Mouse (Mus musculus) adrenal gland (tissue): ENCODE results near the gene Spryd7.
"Not testable (repeated sequence)": the region's sequence is repeated elsewhere in the genome, so short reads cannot be mapped to it uniquely, and the experiment has no call there.

Source experiments
- intact Hi-C: fragments of 180-260 bp; cut with DNase I; formaldehyde crosslinking; loops from one replicate; pipeline ENCODE4 v1.15.1; 2025

The Spryd7 gene

DNA sequence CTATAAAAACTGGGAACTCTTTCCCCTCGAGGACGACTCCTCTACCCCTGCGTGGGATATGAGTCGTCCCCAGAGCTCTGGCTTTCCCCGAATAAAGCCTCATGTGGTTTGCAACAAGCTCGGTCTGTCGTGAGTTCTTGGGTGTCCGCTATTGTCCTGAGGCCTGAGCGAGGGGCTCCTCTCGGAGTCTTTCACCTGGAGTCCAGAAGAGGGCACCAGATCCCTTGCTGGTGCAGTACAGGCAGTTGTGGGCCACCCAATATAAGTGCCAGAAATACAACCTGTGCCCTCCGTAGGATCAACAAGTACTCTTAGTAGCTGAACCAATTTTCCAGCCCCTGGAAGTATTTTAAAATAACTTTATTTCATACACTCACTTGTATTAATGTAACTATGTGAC, 18.9 kb downstream of the Spryd7 start:
- intact Hi-C loops, result not testable (repeated sequence)

DNA sequence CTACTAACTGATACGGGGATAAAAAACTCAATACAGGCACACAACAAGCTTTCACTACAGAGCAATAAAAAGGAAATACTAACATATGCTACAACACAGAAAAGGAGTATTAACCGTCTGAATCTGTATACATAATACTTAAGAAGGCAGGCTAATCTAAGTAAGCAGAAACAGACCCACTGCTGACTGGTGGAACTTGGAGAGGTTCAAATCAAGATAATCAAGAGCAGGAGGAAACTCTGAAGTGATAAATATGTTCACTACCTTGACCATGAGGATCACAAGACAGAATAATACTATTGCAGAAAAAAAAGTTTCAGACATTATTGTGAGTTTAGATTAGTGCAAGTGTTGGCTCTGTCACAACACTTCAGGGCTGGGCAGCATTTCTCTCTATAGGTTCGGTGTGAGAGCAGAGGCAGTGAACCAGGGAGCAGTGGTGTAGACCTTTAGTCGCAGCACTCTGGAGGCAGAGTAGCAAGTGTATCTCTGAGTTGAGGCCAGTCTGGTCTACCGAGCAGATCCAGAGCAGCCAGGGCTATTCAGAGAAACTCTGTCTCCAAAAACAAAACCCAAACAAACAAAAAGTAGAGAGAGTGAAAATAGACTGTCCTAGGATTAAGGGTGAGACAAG, 19.9 kb downstream of the Spryd7 start:
- intact Hi-C loops, result no loop called here

DNA sequence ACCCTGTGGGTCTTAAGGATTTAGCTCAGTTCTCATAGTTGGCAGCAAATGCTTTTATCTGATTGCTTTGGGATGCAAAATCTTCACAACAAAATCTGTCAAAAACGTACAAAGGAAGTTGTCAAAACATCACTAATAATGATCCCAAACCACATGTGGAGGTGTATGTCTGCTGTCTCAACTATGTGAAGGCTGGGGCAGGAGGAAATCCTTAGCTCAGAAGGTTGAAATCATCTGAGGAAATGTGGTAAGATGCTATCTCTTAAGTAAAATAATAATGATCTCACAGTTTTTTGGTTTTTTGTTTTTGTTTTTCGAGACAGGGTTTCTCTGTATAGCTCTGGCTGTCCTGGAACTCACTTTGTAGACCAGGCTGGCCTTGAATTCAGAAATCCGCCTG, 20.9 kb downstream of the Spryd7 start:
- intact Hi-C loops, result no loop called here

DNA sequence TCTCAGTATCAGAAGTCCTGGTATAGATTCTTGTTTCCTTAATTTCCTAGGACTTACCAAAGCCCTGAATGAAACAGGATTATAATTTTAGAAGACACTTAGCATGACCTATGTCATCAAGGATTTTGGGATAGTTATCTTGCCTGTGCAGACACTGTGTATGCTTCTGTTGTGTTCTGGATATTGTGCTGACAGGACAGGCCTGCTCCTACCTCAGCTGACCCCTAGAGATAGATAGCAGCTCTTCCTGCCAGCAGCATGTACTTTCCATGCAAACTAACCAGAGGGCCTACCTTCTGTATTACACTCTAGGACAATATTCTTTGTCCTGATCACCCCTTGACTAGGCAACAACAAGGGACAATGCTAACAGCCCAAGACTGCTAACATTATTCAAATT, 25.7 kb downstream of the Spryd7 start:
- intact Hi-C loops, result no loop called here

DNA sequence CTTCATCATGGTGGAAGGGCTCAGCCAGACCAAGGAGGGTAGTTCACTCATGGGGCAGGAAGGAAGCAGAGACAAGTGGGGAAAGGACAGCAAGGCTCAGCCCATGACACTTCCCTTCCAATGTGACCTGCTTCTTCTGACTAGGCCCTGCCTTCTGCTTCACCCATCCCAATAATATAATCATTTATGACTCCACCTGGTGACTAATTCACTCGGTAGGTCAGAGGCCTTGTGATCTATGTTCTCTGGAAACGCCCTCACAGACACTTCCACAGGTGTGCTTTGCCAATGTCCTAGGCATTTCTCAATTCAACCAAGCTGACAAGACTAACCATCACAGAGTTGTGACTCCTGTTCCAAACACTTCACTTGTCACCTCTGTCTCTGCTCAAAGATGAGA, 26.3 kb downstream of the Spryd7 start:
- intact Hi-C loops, result no loop called here

DNA sequence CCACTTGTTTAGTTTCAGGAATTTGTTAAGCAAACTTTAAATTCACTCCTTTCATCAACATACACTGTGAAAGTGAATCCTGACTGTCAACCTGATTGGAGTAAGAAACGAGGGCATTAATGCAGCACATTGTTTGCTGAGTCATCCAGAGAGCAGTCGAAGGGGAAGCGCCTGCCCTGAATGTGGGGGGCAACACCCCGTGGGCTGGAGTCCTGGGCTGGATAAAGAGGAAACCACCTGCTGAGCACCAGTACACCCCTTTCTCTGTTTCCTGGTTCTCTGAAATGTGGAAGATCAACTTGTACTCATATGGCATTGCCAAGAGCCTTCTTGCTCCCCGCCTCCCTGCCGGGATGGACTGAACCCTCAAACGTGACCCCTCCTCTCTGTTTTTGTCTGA, 27.2 kb downstream of the Spryd7 start:
- intact Hi-C loops, result no loop called here

DNA sequence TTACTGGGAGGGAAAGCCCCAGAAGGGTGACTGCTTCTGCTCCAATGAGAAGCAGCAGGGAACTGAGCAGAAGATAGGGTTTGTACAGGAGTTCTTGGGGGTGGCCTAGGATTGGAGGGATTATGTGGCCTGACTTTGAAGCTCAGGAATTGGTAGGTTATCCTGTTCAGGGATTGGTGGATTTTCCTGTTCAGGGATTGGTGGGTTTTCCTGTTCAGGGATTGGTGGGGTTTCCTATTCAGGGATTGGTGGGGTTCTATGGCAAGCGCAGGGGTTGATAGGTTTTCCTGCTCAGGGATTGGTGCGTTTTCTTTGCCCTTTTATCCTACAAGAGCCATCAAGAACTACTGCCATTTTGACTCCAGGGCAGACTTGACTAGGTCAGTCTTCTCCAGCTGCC, 30.7 kb downstream of the Spryd7 start:
- intact Hi-C loops, result no loop called here

DNA sequence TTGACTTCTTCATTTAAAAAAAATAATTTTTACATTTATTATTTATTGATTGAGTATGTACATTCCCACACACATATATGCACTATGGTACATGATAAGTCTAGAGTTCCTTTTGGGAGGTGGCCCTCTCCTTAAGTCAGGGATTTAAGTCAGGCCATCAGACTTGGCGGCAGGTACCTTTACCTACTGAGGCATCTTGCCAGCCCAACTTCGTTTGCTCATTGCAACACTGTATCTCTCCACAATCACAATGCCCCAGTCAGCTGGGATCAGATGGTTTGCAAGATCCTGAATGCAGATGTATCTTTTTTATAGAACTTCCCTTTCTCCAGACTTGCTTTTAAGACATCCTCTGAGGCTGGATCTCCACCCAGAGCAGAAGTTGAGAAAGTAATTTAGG, 32.9 kb downstream of the Spryd7 start:
- intact Hi-C loops, result no loop called here

DNA sequence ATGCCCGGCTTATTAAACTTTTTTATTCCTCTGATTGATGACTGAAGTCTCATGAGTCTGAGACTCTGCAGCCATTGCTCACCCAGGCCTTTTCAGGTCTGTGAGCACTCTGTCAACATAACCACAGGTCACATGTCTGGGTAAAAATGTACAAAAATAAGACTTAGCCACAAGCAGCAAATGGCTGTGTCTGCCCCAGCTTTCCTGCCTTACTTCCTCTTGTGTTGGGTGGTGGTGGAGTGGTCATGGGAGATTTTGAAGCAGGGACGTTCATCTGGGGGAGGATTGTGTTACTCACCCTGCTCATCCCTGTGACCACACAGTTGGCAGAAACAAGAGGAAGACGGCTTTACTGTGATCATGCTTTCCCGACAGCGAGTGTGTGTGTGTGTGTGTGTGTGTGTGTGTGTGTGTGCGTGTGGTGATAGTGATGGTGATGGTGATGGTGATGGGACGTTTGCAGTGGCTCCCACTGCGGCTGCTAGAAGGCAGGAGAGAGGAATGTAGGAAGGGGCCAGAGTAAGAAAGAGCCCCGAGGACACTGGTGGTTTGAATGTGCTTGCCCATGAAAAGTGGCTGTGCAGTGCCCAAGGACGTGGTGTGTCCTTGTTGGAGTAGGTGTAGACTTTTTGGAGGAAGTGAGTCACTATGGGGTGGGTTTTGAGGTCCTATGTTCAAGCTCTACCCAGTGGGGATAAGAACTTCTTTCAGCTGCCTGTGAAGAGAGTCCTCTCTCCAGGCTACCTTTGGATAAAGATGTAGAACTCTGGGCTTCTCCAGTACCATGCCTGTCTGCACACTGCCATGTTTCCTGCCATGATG, 37.8 kb downstream of the Spryd7 start:
- intact Hi-C loops, result no loop called here

DNA sequence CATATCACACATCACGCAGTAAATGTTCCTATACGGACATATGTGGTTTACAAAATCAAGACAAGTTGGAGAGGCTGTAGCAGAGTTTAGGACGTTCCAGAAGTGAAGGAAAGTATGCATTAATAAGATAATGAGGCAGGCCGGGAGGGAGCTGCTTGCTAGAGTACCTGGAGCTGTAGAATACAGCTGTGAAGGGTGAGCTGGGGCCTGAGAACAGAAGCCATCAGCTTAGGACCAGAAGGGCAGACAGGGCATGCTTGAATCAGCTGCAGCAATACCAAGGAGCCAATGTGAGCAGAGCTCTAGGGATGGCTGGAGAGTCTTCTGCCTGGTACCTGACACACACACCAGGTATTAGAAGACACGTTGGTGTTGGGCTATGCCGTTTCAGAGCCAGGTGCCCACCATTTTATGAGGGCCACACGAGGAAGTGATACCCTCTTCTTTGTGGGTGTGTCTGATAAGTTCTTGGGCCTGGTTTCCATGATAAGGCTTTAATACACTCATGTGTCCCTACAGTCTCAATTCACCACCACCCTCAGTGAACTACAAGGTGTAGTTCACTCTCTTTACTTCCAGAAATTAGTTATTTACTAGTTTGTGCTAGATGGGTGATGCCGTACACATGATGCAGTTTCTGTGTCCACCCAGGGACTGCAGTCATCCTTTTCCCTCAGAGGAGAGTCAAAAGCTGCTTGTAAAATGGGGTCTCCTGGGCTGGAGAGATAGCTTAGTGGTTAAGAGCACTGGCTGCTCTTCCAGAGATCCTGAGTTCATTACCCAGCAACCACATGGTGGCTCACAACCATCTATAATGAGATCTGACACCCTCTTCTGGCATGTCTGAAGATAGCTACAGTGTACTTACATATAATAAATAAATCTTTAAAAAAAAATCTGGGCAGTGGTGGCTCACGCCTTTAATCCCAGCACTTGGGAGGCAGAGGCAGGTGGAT, 39.9 kb downstream of the Spryd7 start:
- intact Hi-C loops, result no loop called here

DNA sequence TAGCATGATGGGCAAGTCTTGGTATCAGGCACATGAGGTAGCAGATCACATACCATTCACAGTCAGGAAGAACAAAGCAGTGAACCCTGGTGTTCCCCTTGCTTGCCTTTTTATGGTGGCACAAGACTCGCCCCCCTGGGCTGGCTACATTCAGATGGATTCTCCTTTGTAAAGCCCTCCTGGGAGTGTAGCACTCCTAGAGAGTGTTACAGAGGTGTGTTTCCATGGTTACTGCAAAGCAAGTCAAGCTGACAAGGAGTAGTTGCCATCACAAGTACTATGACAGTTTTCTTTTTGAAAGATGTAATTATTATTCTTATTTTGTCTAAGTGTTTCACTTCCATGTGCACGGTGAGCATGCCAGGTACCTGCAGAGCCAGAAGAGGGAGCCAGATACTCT, 45.2 kb downstream of the Spryd7 start:
- intact Hi-C loops, result no loop called here

DNA sequence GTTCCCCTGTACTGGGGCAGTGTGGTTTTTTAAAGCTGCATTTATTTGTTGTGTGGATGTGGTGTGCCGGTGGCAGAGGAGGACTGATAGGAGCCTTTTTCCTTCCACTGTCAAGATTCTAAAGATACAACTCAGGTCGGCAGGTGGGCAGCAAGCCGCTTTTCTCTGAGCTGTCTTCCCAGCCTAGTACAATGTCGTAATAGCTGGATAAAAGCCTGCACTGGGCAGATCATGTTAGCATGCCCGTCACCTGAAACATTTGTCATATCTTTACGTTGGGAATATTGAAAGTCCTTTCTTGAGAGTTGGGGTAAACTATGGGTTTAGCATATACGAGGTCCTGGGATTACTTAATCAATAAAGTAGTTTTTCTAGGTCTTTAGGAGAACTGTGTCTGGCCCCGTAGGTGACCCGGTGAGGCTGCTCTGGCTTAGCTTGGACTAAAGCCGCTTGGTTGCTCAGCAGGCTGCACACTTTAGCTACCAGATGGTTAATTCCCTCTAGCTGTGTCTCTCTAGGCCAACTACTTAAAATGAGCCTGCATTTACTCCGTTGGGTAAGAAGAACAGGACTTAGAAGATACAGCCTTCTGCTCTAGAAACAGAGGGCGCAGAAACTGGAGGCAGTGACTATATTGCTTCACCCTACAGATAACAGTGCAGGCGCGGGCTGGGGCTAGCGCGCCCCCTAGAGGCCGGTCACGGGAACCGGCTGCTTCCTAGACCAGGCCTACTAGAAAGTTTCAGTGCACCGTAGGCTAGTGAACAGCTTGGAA, 58.8 kb downstream of the Spryd7 start:
- intact Hi-C loops, result loop anchor here (5.0 kb wide), 2 partner anchors 61 to 166 kb away; partner anchors contain the start of gene Kpna3

DNA sequence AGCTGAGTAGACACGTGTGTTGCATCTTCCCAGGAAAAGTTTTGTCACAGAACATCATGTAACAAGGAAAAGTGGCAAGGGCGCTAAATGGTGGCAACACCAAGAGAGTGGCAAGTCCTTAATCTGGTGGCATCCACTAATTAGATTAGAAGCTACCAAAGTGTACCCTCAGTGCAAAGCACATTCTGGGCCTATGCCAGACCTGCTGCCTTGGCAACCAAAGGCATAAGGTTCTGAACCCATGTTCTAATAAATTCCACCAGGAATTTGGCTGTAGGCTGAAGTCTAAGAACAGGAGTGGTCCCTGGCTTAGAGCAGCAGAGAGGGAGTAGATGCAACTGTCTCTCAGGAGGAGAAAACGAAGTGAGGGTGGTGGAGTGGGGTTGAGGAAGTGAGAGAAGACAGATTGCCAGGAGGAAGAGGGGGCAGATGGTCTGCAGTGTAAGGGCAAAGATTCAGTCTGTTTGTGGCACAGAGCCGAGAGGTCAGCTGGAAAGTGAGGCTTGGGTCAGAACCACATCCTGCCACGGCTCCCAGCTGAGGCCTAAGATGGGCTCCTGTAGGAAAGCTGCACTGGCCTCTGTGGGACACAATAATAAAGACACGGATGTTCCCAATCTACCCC, 63.1 kb downstream of the Spryd7 start:
- intact Hi-C loops, result no loop called here
